Mouse (Mus musculus): Measurements from ENCODE around the gene Slc35d2.

The Slc35d2 gene

GRCm38 (mm10) chr13:64128858-64129615 is at the start of gene Slc35d2:
Gene Slc35d2 (minus strand): TSS chr13:64129368.
- peak; percentile 80 for DNase-seq

GRCm38 (mm10) chr13:64178000-64178399 is 48.8 kb upstream of the Slc35d2 start:
- no peak for DNase-seq

GRCm38 (mm10) chr13:64169746-64170145 is 40.6 kb upstream of the Slc35d2 start:
- DNase-seq = no peak

GRCm38 (mm10) chr13:64163147-64163715 is 34.1 kb upstream of the Slc35d2 start:
- no peak for DNase-seq

- DNase-seq = no peak
Measured at GRCm38 (mm10) chr13:64162626-64163025, 33.5 kb upstream of the Slc35d2 start.

GRCm38 (mm10) chr13:64161916-64162611 is 32.9 kb upstream of the Slc35d2 start:
- DNase-seq = no peak

GRCm38 (mm10) chr13:64161548-64161915 is 32.4 kb upstream of the Slc35d2 start, which contains the start of gene Habp4:
Gene Habp4 (plus strand): TSS chr13:64161824.
- peak; percentile 99 for DNase-seq

GRCm38 (mm10) chr13:64156966-64157365 is 27.8 kb upstream of the Slc35d2 start:
- no peak for DNase-seq

GRCm38 (mm10) chr13:64155171-64155571 is 26.0 kb upstream of the Slc35d2 start:
- DNase-seq = peak; percentile 56

GRCm38 (mm10) chr13:64154651-64155050 is 25.5 kb upstream of the Slc35d2 start:
- no peak for DNase-seq

- DNase-seq = peak; percentile 56
Measured at GRCm38 (mm10) chr13:64153751-64154267, 24.6 kb upstream of the Slc35d2 start.

GRCm38 (mm10) chr13:64153083-64153682 is 24.0 kb upstream of the Slc35d2 start, which contains the start of gene Zfp367:
Gene Zfp367 (minus strand): TSS chr13:64153202.
- peak; percentile 98 for DNase-seq

- DNase-seq = peak; percentile 31
Measured at GRCm38 (mm10) chr13:64152671-64153082, 23.5 kb upstream of the Slc35d2 start.

GRCm38 (mm10) chr13:64152241-64152669 is 23.1 kb upstream of the Slc35d2 start:
- DNase-seq = peak; percentile 86

- no peak for DNase-seq
Measured at GRCm38 (mm10) chr13:64150121-64150520, 21.0 kb upstream of the Slc35d2 start.

GRCm38 (mm10) chr13:64129616-64130375 is 628 bp upstream of the Slc35d2 start:
- peak; percentile 69 for DNase-seq

- DNase-seq = no peak
Measured at GRCm38 (mm10) chr13:64126316-64126715, 2.9 kb downstream of the Slc35d2 start.

GRCm38 (mm10) chr13:64124886-64125285 is 4.3 kb downstream of the Slc35d2 start:
- DNase-seq = no peak

GRCm38 (mm10) chr13:64123491-64124188 is 5.5 kb downstream of the Slc35d2 start:
- no peak for DNase-seq

- no peak for DNase-seq
Measured at GRCm38 (mm10) chr13:64120760-64121159, 8.4 kb downstream of the Slc35d2 start.

GRCm38 (mm10) chr13:64117442-64117841 is 11.7 kb downstream of the Slc35d2 start:
- DNase-seq = no peak

GRCm38 (mm10) chr13:64110421-64110820 is 18.7 kb downstream of the Slc35d2 start:
- DNase-seq = no peak

All from lung, postnatal 14 days (tissue).